Mouse (Mus musculus): ENCODE data around the gene Lcmt1.

Gene Lcmt1

DNA sequence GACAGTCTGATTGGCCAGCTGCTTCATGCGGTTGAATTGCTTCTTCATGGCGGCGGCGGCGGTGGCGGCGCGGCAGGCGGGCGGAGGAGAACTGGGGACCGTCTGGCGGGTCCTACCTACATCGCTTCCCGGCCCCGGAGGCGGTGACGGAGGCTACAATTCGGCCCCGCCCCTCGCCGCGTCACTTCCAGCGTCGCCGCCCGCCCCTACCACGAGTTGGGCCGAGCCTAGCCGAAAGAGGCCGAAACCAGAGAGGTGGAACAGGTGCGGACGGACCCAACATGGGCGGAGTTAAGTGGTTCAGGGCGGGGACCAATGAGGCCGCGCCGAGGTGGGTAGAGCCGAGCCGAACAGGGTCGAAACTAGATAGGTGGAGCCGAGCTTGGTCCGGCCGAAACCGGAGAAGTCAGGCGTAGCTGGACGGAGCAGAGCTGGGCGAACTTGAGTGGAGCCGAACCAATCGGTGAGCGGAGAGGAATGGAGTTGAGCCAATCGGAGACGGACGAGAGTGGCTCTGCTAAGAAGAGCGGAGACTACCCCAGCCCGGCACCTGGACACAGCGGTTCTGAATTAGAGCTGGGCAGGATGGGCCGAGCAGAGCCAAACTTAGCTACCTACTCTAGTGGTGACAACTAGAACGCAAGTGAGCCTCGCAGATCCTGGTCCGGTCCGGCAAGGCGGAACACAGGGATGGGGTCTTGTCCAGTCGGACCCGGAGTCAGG is at the start of gene Lcmt1, which contains the start of gene Arhgap17:
Lcmt1 (plus strand) TSS at position 26 of the 723 bp plus-strand sequence.
Arhgap17 (minus strand) TSS at position 157 of the 723 bp plus-strand sequence.
- peak; percentile 99 for DNase-seq (ENCODE audit: low read depth, low spot score)

DNA sequence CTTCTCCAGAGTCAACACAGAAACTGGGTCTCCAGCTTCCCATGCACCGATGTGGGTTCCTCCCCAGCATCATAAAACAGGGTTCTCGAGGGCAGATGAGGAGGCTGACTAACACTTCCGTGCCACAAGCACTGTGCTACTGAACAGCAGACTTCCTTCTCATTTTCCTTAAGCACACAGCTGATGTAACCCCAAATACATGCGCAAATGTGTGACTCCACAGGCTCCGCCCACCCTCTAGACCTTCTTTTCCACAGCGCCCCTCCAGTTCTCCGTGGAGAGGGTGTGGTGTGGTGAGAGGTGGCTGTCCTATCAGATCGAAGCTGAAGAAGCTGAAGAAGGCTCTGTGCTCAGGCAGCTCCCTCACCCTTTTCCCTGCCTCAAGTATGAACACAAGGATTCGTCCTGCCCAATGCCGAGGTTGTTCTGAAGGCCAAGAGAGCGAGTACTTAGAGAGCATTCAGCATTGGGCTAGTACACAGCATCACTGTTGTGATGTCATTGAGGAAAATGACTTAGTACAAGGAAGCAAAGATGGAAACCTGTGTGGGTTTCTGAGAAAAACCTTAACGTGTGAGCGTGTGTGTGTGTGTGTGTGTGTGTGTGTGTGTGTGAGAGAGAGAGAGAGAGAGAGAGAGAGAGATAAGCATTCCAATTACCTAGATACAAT is 47.0 kb upstream of the Lcmt1 start:
- peak; percentile 48 for DNase-seq (ENCODE audit: low read depth, low spot score)

DNA sequence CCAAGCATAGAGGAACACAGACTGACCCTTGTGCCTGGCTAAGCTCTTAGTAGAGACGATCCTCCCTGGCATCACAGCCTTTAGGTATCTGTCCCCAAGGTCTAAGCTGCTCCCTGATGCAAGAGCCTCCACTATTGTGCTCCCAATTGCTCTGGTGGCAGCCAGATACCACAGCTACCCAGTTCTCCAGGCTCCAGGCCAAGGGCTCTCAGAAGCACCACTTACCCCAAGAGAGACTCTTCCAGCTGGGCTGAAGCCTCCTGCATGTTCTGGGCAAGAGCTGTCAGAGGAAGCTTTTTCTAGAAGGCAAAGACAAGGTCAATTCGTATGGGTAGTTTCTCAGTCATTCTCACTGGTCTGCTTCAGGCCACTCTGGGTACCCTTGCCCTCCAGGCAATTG is 46.2 kb upstream of the Lcmt1 start:
- DNase-seq (ENCODE audit: low read depth, low spot score), result no peak

DNA sequence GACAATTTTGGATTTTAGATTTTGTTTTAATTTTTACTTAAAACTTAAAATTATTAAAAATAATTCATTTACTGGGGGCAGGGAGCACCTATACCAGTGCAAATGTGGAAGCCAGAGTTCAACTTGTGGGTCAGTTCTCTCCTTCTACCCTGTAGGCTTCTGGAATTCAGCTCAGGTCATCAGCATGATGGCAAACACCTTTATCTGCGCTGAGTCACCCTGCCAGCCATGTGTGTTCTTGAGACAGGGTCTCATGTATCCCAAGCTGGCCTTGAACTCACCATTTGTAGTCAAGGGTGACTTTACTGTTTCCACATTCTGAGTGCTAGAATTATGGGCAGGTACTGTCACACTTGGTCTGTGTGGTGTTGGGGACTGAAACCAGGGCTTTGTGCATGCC is 45.5 kb upstream of the Lcmt1 start:
- no peak for DNase-seq (ENCODE audit: low read depth, low spot score)

DNA sequence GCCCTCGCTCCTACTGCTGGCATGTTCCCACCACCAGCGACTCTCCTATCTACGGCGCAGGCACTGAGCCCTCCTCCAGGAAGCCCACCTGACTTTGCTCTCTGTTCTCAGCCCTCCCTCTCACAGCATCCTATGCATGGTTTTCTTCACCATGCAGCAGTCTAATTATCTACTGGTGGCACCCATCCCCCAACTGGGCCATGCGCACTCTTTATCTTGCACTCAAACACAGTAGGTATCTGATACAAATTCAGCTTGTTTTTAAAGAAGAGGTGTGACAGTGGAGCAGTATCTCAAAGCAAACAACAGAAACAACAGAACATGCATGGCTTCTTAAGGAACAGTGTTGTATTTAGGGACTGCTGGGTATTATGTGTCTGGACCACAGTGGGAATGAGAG is 43.5 kb upstream of the Lcmt1 start:
- peak; percentile 53 for DNase-seq (ENCODE audit: low read depth, low spot score)

DNA sequence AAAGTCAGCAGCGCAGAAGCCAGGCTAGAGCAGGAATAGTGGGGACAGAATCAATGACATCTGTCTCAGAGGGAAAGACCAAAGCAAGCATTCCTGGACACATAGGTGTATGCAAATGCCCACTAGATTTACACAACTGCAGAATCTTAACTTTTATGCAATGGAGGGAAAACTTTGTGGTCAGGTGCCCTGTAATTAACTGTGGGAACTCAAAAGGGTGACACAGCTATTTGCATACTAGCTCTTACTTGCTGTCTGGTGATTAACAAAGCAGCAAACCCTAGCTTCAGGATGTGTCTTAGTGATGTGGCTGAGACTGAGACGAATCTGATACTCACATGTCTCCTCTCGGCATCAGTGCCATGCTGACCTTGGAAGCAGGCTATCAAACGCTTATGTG is 42.7 kb upstream of the Lcmt1 start:
- no peak for DNase-seq (ENCODE audit: low read depth, low spot score)

DNA sequence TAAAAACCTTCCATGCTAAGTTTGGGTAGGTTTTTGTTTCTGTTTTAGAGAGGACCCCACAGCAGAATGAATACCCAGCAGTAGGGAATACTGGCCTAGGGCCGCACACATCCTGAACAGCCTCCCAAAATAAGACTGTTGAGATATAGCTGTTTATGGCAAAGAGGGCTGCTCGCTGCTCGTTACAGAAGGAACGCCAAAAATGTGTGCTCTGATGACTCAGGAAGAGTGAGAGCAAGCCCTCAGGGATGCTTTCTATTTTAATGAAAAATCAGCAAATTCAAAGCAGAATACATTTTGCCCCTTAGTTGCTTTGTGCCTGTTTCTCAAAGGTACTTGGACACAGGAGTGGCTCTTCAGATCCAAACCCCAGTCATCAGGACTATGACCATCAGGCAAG is 41.7 kb upstream of the Lcmt1 start:
- no peak for DNase-seq (ENCODE audit: low read depth, low spot score)

DNA sequence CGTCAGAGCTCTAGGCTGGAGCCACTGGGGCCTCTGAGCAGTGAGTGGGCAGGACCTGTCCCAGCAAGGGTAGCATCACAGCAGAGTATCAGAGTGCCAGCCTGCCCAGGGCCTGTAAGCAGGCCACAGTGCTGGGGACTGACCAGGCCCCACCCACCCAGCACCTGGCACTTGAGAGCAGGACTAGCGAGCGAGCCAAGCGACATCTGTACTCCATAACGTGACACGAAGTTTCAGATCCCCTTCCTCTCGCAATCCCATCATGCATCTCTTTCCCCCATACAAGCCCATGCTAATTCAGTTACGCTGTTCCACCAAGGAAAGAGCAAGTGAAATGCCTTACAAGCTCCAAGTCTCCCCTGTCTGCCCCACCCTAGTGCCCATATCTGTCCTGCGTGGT is 39.1 kb upstream of the Lcmt1 start:
- DNase-seq (ENCODE audit: low read depth, low spot score), result peak; percentile 47

DNA sequence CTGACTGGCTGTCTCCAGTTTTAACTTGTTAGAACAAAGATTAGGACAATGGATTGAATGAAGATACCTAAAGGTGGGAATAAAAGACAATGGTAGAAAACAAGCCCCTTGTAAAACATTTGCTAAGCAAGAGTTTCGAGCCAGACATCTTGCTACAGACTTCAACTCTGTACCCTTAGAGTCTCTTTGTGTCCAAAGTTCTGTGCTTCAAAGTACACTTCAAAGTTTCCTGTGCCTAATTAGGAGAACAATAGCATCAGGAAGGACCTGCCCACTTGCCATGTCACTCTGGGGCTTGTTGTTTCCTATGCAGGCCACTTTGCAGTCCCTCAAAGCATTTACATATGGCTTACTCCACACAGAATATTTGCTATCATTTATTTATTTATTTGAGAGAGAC is 33.3 kb upstream of the Lcmt1 start:
- peak; percentile 92 for DNase-seq (ENCODE audit: low read depth, low spot score)

DNA sequence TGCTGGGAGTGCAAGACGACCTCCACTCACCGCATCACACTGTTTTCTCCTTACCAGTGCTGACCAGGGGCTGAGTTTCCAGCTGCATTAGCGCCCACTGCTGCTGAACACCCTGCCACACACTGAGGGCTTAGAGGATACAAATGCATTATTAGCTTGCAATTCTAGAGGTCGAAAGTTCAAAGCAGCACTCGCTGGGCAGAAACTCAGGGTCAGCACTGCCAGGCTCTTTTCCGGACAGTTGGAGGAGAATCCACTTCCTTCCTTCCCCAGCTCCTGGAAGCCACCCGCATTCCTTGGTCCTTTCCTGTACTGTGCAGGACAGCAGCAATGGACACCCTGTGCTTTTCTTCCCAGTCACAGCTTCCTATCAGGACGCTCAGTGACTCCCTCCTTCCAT is 31.2 kb upstream of the Lcmt1 start:
- DNase-seq (ENCODE audit: low read depth, low spot score), result peak; percentile 28

DNA sequence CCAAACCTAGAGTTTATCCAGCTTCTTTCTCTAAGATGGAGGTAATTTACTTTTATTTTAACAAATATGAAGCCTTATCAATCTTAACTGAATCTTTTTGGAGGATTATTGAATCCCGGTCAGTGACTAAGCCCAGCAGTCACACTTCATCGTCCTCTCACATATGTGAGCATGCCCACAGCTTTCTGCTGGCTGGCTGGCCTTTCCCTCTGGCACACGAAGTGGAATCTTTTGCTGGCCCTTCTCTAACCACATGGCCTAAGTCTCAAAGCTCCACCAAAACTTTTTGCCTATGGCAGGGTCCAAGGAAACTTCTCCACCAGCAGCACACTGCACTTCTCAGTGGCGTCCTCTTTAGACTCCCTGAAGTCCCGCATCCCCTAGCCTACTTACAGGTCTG is 27.7 kb upstream of the Lcmt1 start:
- no peak for DNase-seq (ENCODE audit: low read depth, low spot score)

DNA sequence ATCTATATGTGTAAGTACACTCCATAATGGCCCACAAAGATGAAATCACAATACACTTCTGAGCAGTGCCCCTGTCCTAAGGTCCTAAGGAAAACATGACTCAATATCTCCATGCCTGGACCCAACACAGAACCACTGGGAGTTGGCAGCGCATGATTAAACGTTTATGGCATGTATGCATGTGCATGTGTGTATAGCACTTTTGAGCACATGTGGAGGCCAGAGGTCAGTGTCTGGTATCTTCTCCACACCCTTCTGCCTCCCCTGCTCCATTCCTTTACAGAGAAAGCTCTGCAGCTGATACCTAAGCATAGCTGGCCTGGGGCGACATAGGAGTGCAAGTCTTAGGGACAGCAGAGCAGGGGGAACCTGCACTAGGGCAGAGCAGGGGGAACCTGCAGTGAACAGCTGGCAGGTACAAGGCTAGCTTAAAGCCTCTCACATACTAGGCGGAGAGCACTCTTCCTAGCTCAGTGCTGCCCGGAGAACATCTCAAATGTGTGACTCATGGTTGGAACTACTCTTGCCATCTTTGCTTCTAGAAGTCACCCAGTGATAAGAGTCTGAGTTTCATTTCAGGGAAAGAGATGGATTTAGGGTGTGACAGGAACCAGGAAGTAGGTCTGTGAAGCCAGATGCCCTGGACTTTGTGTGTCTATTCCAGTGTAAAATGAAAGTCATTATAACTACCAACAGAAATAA is 25.4 kb upstream of the Lcmt1 start:
- no peak for DNase-seq (ENCODE audit: low read depth, low spot score)

DNA sequence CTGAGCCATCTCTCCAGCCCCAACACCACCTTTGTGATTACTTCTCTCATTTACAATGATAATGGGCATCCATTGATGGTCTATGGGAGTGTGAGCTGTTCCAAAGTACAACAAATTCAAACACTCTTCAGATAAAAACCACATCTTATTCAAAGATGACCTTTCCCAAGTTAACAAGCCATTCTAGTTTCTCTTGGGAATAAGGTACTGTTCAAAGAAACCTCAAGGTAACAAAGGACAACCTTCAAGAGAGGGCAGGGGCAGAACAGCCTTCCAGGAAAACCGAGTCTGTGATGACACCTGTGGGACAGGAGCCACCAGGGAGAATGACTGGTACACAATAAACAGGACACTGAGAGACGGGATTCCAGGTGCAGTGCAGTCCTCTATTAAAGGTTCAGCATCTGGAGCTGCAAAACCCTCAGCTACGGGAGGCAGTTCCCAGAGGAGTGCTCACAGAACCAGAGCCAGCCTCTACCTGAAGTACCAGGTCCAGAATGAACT is 24.5 kb upstream of the Lcmt1 start:
- DNase-seq (ENCODE audit: low read depth, low spot score), result peak; percentile 42

DNA sequence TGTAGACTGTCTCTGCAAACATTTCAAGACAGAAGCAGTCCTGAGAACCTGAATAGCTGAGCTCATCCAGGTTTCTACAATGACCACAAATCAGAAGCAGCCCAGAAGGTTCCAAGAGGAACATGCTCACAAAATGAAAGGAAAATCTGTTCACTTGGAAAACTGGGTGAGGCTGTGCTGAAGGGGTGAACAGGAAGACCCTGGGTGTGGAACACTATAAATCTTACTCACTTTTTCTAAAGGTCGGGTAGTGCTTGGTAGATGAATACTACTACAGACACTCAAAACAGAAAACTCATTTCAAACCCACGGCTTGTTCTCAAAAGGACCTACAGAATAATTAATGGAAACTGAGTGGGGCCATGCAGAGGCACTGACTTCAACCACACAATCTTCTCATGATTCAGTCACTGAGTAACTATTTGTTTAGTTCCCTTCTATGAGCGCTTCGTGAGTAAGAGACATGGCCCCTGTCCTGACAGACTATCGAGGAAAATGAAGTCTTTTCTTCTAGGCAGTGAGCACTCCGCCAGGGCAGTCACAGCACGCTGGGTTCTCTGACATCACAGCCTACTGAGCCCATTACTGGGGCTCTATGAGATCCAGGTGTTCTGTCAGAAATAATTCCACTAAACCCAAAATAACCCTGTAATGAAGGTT is 22.8 kb upstream of the Lcmt1 start:
- no peak for DNase-seq (ENCODE audit: low read depth, low spot score)

DNA sequence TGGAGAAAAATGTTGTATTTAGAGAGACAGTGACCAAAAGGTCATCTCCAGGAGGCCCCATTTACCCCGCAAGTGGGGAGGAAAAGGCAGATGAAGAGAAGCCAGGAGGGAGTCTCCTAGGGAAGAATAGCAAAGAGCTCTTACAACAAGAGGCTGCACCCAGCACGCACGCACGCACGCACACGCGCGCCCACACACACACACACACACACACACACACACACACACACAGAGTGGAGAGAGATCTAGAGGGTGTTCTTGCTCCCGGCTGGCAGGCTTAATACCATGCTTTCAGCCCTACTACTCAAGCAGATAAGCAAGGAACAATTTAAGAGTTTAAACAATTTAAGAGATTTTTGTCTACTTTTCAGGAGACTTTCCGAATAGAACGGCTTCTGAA is 19.8 kb upstream of the Lcmt1 start:
- peak; percentile 15 for DNase-seq (ENCODE audit: low read depth, low spot score)

DNA sequence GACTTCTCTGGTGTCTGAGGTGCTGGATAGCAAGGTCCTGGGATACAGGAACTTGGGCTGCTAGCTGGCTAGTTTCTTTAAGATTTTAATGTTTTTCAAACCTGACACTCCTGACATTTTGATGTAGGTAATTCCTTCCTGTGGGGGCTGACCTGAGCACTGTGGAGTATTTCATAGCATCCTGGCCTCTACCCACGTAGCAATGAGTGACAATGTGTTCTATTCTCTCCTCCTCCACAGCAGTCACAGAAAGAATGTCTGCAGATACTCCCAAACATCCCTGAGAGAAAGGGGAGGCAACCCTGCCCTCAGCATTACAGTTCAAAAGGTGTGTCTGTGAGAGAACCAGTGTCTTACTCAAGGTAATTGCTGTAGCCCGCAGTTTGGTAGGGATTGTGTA is 19.3 kb upstream of the Lcmt1 start:
- DNase-seq (ENCODE audit: low read depth, low spot score), result peak; percentile 47

DNA sequence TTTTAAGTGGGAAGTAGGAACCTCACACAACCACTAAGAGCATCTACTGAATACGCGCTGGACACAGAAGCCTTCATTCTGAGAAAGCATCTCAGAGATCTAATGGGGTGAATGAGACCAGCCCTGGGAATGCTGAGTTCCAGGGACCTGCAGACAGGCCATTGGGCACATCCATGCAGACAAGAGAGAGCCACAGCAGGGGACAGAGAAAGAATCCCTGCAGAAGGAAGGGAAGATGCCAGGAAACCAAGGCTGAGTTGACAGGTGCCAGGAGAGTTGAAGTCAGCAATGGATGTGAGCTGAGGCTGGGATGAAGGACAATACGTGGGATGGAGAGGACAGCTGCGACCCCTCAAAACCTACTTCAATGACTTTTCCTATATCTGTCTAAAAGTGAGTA is 16.5 kb upstream of the Lcmt1 start:
- DNase-seq (ENCODE audit: low read depth, low spot score), result no peak

DNA sequence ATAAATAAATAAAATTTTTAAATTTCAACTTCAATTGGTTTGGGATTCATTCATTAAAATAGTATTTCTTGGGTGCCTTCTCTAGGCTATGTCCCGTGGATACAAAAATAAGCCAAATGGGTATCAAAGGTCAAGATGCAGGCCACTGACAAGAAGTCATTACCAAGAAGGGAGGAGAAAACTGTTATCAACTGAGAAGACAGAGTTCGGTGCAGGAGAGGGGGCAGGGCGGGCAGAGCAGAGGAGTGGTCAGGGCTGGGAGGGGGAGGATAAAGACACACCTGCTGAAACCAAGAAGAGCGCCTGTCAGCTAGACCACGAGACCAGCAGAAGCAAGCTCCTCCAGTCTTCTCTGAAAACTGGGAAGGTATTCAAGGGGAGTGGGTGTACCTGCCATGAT is 15.7 kb upstream of the Lcmt1 start:
- no peak for DNase-seq (ENCODE audit: low read depth, low spot score)

DNA sequence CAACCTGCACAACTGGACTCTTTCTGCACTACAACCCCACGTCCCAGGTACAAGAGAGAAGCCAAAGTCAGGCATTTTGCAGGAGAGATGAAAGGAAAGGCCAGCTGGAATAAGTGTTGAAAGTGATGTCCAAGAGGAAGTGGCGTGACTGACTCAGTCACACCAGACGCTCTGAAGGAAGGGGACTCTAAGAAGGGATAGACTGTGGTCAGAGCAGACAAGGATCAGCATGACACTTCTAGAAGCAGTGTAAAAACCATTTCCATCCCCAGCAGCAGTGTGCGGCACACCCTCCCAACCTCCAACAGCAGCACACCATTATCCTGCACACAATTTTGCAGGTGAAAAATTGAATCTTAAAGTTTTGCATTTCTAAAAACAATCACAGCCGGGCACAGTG is 15.2 kb upstream of the Lcmt1 start:
- no peak for DNase-seq (ENCODE audit: low read depth, low spot score)

DNA sequence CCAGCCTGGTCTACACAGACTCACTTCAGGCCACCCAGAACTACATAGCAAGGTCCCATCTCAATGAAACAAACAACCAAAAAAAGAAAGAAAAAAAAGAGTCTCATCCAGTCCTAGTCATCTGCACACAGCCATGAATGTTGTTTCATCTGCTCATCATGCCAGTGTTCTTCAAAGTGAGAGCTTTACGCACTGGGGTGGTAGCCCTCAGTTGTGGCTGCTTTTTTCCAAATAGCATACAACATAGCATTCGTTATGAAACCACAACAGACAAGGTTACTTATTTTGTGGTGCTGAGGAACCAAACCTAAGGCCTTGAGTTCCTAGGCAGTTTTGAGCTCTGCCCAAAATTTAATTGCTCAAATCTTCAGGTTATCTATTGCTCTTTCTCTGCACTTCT is 14.7 kb upstream of the Lcmt1 start:
- no peak for DNase-seq (ENCODE audit: low read depth, low spot score)

DNA sequence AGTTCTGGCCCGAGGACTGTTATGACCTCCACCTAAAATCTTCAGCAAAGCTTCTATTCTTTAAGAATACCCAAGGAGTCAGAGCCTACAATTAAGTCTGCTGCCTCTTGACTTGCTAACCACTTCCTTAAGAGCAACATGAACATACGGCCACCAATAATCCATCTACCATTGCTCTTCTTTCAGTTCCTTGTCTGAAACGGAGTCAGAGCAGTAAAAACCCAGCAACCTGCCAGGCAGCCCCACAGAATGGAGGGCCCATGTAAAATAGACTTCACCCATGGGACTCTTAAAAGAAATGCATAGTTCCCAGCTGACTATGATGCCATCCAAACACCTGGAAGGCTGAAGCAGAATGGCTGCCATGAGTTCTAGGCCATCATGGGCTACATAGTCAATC is 13.4 kb upstream of the Lcmt1 start:
- DNase-seq (ENCODE audit: low read depth, low spot score), result no peak

DNA sequence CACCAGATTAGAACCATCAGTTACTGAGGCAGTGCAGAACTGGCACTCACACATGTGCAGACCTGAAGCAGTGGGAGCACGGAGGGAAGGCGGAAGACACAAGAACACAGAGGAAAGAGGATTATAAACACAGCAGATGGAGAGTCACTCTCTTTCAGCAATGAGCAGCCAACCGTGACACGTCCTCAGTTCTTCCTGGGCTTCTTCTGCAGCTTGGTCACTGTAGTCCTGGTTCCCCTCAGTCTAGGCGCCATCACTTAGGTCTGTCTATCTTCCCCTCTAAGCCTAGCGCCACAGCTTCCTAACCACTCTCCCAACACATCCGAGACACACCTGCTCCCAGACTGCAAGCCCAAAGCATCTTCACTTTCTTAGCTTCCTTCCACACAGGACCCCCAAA is 10.5 kb upstream of the Lcmt1 start:
- DNase-seq (ENCODE audit: low read depth, low spot score), result no peak

All from R1 (cell line).